Mouse (Mus musculus): ENCODE measurements around the gene Gsta2. TPM values are rescaled to one million over a fixed set of nuclear protein-coding genes. Genes with fewer than 3 reads are reported as not detected.
"Not testable (repeated sequence)": the region's sequence is repeated elsewhere in the genome, so short reads cannot be mapped to it uniquely, and the experiment has no call there.

The Gsta2 gene
- polyA plus RNA-seq, 1 experiment = 0.15 TPM

DNA sequence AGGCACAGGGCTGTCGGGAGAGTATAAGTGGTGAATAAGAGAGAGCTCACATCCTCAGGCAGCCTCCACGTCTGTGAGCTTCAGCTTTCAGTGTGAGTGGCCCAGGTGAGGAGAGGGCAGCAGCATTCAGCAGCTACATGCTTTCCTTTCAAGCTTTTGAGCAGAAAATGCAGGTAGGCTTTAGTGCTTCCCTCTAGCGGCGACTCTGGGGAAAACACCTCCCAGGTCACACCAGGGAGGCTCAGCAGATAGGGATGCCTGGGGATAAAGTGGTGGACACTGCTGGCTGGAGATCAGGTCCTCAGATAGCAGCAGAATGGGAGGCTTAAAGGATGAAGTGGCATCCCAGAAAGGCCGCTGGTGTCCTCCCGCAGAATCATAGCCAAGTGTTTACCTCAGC lies 59.5 kb downstream of the Gsta2 start:
- H3K4me1 ChIP-seq (ENCODE audit: control insufficient read depth, insufficient read depth, insufficient read length); H3K4me3 ChIP-seq (ENCODE audit: extremely low read depth, insufficient read depth, insufficient read length); H3K27me3 ChIP-seq (ENCODE audit: control insufficient read depth, insufficient read depth, low read length); H3K36me3 ChIP-seq (ENCODE audit: control insufficient read depth, insufficient read depth, low read length); H3K27ac ChIP-seq (ENCODE audit: insufficient read depth, low read length): not testable (repeated sequence)
- TF ChIP-seq CTCF (IDR thresholded peaks at IDR 0.05; ENCODE audit: extremely low read depth, insufficient read depth, insufficient read length, insufficient replicate concordance) = peak; percentile 46; the same call in 1 of the 2 replicates
- peak in 1 of 2 experiments; percentile 3 for DNase-seq (ENCODE audit: low read depth in 1 of 2, low spot score in 2 of 2)
- WGBS = 16% methylated on average over 6 of the region's 6 CpGs

DNA sequence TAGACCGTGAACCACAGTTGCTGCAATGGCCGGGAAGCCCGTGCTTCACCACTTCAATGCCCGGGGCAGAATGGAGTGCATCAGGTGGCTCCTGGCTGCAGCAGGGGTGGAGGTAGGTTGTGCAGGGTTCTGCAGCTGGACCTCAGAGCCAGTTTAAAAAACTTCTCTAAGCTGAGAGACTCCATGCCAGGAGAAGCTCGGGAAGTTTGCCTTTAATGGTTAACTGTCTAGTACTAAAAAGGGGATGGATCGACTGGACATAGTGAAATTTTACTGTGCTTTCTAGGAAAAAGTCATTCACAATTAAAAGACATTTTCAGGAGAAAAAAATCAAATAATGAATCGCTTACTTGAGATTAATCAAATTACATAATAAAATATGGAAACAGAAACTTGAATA lies 60.8 kb downstream of the Gsta2 start:
- WGBS = 80% methylated on average over 5 of the region's 7 CpGs
- H3K27me3 ChIP-seq (ENCODE audit: control insufficient read depth, insufficient read depth, low read length); DNase-seq (ENCODE audit: low read depth in 1 of 2, low spot score in 2 of 2); H3K4me3 ChIP-seq (ENCODE audit: extremely low read depth, insufficient read depth, insufficient read length); H3K36me3 ChIP-seq (ENCODE audit: control insufficient read depth, insufficient read depth, low read length); H3K4me1 ChIP-seq (ENCODE audit: control insufficient read depth, insufficient read depth, insufficient read length); H3K27ac ChIP-seq (ENCODE audit: insufficient read depth, low read length): not testable (repeated sequence)

DNA sequence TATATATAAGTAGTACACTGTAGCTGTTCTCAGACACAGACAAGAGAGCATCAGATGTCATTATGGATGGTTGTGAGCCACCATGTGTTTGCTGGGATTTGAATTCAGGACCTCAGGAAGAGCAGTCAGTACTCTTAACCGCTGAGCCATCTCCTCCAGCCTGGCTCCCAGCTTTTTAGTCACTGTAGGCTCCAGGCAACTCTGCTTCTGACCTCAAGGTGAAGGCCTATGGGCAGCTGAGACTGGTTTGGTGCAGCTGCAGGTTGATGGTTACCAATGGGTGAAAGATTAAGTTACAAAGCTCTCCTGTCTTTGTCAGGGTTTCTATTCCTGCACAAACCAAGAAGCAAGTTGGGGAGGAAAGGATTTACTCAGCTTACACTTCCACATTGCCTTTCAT lies 61.9 kb downstream of the Gsta2 start:
- not testable (repeated sequence) for H3K27ac ChIP-seq (ENCODE audit: insufficient read depth, low read length); H3K27me3 ChIP-seq (ENCODE audit: control insufficient read depth, insufficient read depth, low read length); H3K4me3 ChIP-seq (ENCODE audit: extremely low read depth, insufficient read depth, insufficient read length); H3K36me3 ChIP-seq (ENCODE audit: control insufficient read depth, insufficient read depth, low read length); H3K4me1 ChIP-seq (ENCODE audit: control insufficient read depth, insufficient read depth, insufficient read length); DNase-seq (ENCODE audit: low read depth in 1 of 2, low spot score in 2 of 2)
- 64% methylated on average over 1 of the region's 1 CpGs for WGBS

DNA sequence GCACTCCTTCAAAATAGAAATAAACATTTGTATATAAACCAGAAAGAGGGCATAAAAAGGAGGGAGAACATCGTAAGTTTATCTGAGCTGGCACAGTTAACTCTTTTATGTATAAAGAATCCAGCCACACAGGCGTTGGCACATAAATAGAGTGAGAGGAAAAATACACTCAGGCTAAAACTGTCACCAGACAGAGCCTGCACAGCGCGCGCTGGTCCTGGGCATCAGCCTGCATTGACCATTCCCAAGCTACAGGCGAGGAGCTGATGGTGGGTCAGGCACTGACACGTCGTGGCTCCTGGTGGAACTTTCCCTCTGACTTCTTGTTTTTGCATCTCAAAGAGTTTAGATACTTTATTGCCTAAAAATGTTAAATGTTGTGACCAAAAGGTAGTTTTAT lies 63.1 kb downstream of the Gsta2 start:
- not testable (repeated sequence) for H3K27me3 ChIP-seq (ENCODE audit: control insufficient read depth, insufficient read depth, low read length); H3K4me3 ChIP-seq (ENCODE audit: extremely low read depth, insufficient read depth, insufficient read length); H3K4me1 ChIP-seq (ENCODE audit: control insufficient read depth, insufficient read depth, insufficient read length); H3K27ac ChIP-seq (ENCODE audit: insufficient read depth, low read length); DNase-seq (ENCODE audit: low read depth in 1 of 2, low spot score in 2 of 2); H3K36me3 ChIP-seq (ENCODE audit: control insufficient read depth, insufficient read depth, low read length)
- WGBS = 89% methylated on average over 8 of the region's 8 CpGs

DNA sequence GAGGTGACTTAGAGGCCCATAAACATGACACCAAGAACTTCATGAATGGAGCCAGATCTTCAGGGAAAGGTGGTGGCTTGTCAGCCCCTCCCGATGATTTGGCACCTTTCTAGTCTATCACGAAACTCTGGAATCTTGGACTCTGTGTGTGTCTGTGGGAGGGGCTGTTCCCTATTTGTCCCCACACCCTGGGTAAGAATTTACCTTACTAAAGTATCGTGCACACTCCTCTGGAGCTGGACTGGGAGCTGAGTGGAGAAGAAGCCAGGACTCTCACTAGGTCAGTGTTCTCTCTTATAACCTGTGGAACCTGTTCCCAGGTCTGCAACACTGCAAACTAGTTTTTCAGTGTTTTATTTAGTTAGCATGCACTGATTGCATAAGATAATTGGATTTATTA lies 65.9 kb downstream of the Gsta2 start, which contains the start of gene Gm10639:
Gm10639 (plus strand) TSS at position 201 of the 400 bp plus-strand sequence.
- H3K4me1 ChIP-seq (ENCODE audit: control insufficient read depth, insufficient read depth, insufficient read length); H3K36me3 ChIP-seq (ENCODE audit: control insufficient read depth, insufficient read depth, low read length); H3K27ac ChIP-seq (ENCODE audit: insufficient read depth, low read length); H3K27me3 ChIP-seq (ENCODE audit: control insufficient read depth, insufficient read depth, low read length); H3K4me3 ChIP-seq (ENCODE audit: extremely low read depth, insufficient read depth, insufficient read length); DNase-seq (ENCODE audit: low read depth in 1 of 2, low spot score in 2 of 2): not testable (repeated sequence)
- WGBS = 88% methylated on average over 3 of the region's 3 CpGs

DNA sequence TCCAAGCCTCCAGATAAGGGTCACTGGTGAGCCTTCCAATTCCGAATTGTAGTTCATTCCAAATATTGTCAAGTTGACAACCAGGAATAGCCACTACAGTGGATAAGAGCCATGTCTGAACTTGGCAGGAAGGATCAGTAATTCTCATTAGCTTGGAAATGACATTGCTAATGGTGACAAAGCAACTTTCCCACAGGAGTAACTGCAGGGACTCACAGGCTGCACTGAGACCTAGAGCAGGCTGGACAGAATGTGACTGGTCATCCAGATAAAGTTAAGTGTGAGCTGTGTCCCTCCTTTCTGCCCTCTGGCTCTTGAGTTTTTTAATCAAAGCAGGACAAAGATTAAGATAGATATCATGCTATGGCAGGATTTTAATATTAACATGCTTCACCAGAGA lies 66.5 kb downstream of the Gsta2 start:
- H3K36me3 ChIP-seq (ENCODE audit: control insufficient read depth, insufficient read depth, low read length); H3K27ac ChIP-seq (ENCODE audit: insufficient read depth, low read length): not testable (repeated sequence)
- 67% methylated on average over 1 of the region's 1 CpGs for WGBS

DNA sequence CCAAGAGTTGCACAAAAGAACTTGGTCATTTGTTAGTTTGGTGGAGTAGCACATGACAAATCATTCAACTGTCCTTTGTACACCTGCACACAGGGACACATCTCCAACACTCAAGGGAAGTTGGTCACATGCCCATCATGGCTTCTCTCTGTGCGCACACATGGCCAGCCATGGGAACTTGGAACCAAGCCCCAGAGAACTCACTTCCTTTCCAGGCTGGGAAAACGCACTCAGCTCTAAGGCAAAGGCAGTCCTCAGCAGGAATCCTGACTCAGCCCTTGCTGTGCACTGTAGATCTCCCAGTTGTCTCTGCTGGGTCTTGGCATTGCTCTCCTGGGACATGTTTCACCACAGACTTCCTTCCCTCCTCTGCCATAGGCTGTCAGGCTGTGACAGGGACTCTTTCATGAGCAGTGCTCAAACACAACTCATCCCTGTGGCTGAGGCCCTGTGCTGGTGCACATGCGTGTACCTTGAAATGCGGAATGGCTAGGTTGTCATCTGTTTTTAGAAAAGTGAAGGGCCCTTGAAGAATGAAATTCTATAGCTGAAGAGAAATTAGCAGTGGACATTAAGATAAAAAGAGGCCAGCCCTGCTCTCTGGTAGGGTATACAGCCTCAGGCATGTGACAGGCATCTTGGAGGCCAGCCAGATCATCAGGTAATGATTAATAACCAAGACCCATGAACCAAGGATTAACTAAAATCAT lies 73.4 kb downstream of the Gsta2 start:
- DNase-seq (ENCODE audit: low read depth in 1 of 2, low spot score in 2 of 2); H3K36me3 ChIP-seq (ENCODE audit: control insufficient read depth, insufficient read depth, low read length); H3K27ac ChIP-seq (ENCODE audit: insufficient read depth, low read length); H3K4me1 ChIP-seq (ENCODE audit: control insufficient read depth, insufficient read depth, insufficient read length); H3K4me3 ChIP-seq (ENCODE audit: extremely low read depth, insufficient read depth, insufficient read length); H3K27me3 ChIP-seq (ENCODE audit: control insufficient read depth, insufficient read depth, low read length): not testable (repeated sequence)
- WGBS = 72% methylated on average over 4 of the region's 4 CpGs

More for the DNA sequence above, 66.5 kb downstream of the Gsta2 start:
- not testable (repeated sequence) for H3K4me3 ChIP-seq (ENCODE audit: extremely low read depth, insufficient read depth, insufficient read length); H3K4me1 ChIP-seq (ENCODE audit: control insufficient read depth, insufficient read depth, insufficient read length); H3K27me3 ChIP-seq (ENCODE audit: control insufficient read depth, insufficient read depth, low read length); DNase-seq (ENCODE audit: low read depth in 1 of 2, low spot score in 2 of 2)

Other genes with a start within 250 kb of the Gsta2 start
- 61.7 and 79.8 TPM in 2 replicates for gene Fbxo9, start 246.7 kb downstream of the Gsta2 start, polyA plus RNA-seq (2012; rRNA removed)
- 3.0 and 4.0 TPM in 2 replicates for gene Ick, start 246.6 kb downstream of the Gsta2 start, polyA plus RNA-seq (2012; rRNA removed)
- gene Gsta4, start 173.0 kb downstream of the Gsta2 start, polyA plus RNA-seq (2012; rRNA removed) = 1.4 and 2.8 TPM in 2 replicates
- gene Gsta1, start 125.1 kb downstream of the Gsta2 start, polyA plus RNA-seq (2012; rRNA removed) = 0.18 TPM in 1 of 2 replicates, not detected in the other
- gene Gm3776, start 98.7 kb downstream of the Gsta2 start, polyA plus RNA-seq (2012; rRNA removed) = not detected in 2 replicates
- not detected in 2 replicates for gene Gm10639, start 65.9 kb downstream of the Gsta2 start, polyA plus RNA-seq (2012; rRNA removed)
- not detected in 2 replicates for gene Omt2a, start 41.0 kb downstream of the Gsta2 start, polyA plus RNA-seq (2012; rRNA removed)
- not detected in 2 replicates for gene Omt2b, start 28.2 kb downstream of the Gsta2 start, polyA plus RNA-seq (2012; rRNA removed)
- gene Dppa5a, start 12.4 kb upstream of the Gsta2 start, polyA plus RNA-seq (2012; rRNA removed) = not detected in 2 replicates
- not detected in 2 replicates for gene Ooep, start 22.9 kb upstream of the Gsta2 start, polyA plus RNA-seq (2012; rRNA removed)
- gene Ddx43, start 40.0 kb upstream of the Gsta2 start, polyA plus RNA-seq (2012; rRNA removed) = 0.12 and 0.15 TPM in 2 replicates
- 0.79 and 0.99 TPM in 2 replicates for gene Cgas, start 87.4 kb upstream of the Gsta2 start, polyA plus RNA-seq (2012; rRNA removed)
- gene Mto1, start 92.4 kb upstream of the Gsta2 start, polyA plus RNA-seq (2012; rRNA removed) = 9.3 and 9.9 TPM in 2 replicates
- gene Gm17324, start 93.0 kb upstream of the Gsta2 start, polyA plus RNA-seq (2012; rRNA removed) = not detected in 2 replicates
- 2,639 and 2,890 TPM in 2 replicates for gene Eef1a1, start 133.4 kb upstream of the Gsta2 start, polyA plus RNA-seq (2012; rRNA removed)
- gene Slc17a5, start 232.3 kb upstream of the Gsta2 start, polyA plus RNA-seq (2012; rRNA removed) = 4.3 and 5.0 TPM in 2 replicates

Measured in spleen, adult 2 months (tissue).